Mouse (Mus musculus): ENCODE results near the gene Elmod1.

Elmod1 gene

GRCm38 (mm10) chr9:53906798-53907197, 68.3 kb downstream of the Elmod1 start:
- DNase-seq (ENCODE audit: low spot score) = no peak

- DNase-seq (ENCODE audit: low spot score) = no peak
Observed at GRCm38 (mm10) chr9:53905418-53905817, 69.7 kb downstream of the Elmod1 start.

GRCm38 (mm10) chr9:53903215-53903842, 71.8 kb downstream of the Elmod1 start:
- no peak for DNase-seq (ENCODE audit: low spot score)

GRCm38 (mm10) chr9:53899836-53900235, 75.3 kb downstream of the Elmod1 start:
- DNase-seq (ENCODE audit: low spot score) = no peak

- DNase-seq (ENCODE audit: low spot score) = no peak
Observed at GRCm38 (mm10) chr9:53895827-53896226, 79.3 kb downstream of the Elmod1 start.

- DNase-seq (ENCODE audit: low spot score) = no peak
Observed at GRCm38 (mm10) chr9:53890075-53890474, 85.0 kb downstream of the Elmod1 start.

- no peak for DNase-seq (ENCODE audit: low spot score)
Observed at GRCm38 (mm10) chr9:53883588-53884280, 91.4 kb downstream of the Elmod1 start.

- no peak for DNase-seq (ENCODE audit: low spot score)
Observed at GRCm38 (mm10) chr9:53877423-53877822, 97.7 kb downstream of the Elmod1 start.

- DNase-seq (ENCODE audit: low spot score) = no peak
Observed at GRCm38 (mm10) chr9:53873239-53873638, 101.9 kb downstream of the Elmod1 start.
